Mouse (Mus musculus) thymus, adult 2 months (tissue): ENCODE measurements around the gene 2410137M14Rik. TPM values are rescaled to one million over a fixed set of nuclear protein-coding genes. Genes with fewer than 3 reads are reported as not detected.

ENCODE experiments used
- DNase-seq: peaks from one replicate; pipeline ENCODE4 v3.0.0; 2021
- H3K27ac ChIP-seq: fragments of 200-500 bp; 2 replicates; pipeline ENCODE4 v1.5.1; 2012; ENCODE audit warnings: low read length, control low read depth; ENCODE audit not compliant: control insufficient read depth, insufficient read depth
- H3K27me3 ChIP-seq: fragments of 200-500 bp; 2 replicates; pipeline ENCODE4 v1.6.1; 2012; ENCODE audit warnings: mild to moderate bottlenecking, low read length, moderate library complexity, mixed read lengths; ENCODE audit not compliant: control insufficient read depth, insufficient read depth
- H3K36me3 ChIP-seq: fragments of 200-500 bp; 2 replicates; pipeline ENCODE4 v1.6.1; 2012; ENCODE audit warnings: mild to moderate bottlenecking, low read length, moderate library complexity; ENCODE audit not compliant: control insufficient read depth, insufficient read depth
- H3K4me1 ChIP-seq: fragments of 200-500 bp; replicated peaks from 2 replicates; pipeline ENCODE4 v1.6.1; 2012; ENCODE audit warnings: low read length; ENCODE audit not compliant: control insufficient read depth, insufficient read depth
- H3K4me3 ChIP-seq: fragments of 200-500 bp; 2 replicates; pipeline ENCODE4 v1.5.1; 2012; ENCODE audit warnings: mild to moderate bottlenecking, low read length, control low read depth, moderate library complexity; ENCODE audit not compliant: control insufficient read depth, insufficient read depth
- CTCF ChIP-seq: fragments of 200-500 bp; IDR thresholded peaks from 2 replicates; pipeline ENCODE4 v1.5.1; 2012; ENCODE audit warnings: mild to moderate bottlenecking, control low read depth, low read length, moderate library complexity, borderline replicate concordance; ENCODE audit not compliant: control insufficient read depth, poor library complexity, insufficient read depth; ENCODE audit errors: extremely low read depth
- POLR2A ChIP-seq: fragments of 200-500 bp; IDR thresholded peaks from 2 replicates; pipeline ENCODE4 v1.6.1; 2012; ENCODE audit warnings: mild to moderate bottlenecking, low read length, control low read depth, moderate library complexity; ENCODE audit not compliant: control insufficient read depth, poor library complexity, insufficient read depth; ENCODE audit errors: extremely low read depth
- WGBS: fragments of 180-500 bp; shearing (Covaris S2); methylation state at CpG from one replicate; pipeline ENCODE4 v1.1.7; 2018; 5-methylcytosine and 5-hydroxymethylcytosine counted together
- polyA plus RNA-seq: library from polyadenylated mRNA; depleted of rRNA; stranded (reverse); fragments of >200 nt; gene quantifications from 2 replicates; pipeline ENCODE4 v1.2.3, GENCODE M21; 2012

2410137M14Rik gene
- polyA plus RNA-seq, 1 experiment, result not detected

DNA sequence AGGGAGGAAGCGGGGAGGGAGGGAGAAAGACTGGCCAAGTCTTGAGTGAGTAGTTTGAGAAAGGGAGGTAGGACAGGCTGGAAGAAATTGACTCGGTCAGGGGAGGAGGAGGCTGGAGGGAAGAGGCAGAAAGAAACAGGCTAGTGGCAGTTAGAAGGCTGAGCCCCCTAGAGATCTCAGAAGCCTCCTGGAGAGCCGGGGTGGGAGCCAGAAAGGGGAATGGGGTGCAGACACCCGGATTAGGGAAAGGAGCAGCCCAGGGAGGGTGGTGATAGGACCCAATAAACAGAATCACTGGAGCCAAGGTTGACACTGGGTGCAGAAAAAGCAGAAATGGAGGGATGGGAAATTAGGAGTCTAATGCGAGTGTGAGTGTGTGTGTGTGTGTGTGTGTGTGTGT, 37.3 kb downstream of the 2410137M14Rik start:
- Histone ChIP-seq H3K4me3 (peak overlapping the region; percentile 17), H3K27ac (no peak overlapping the region), H3K27me3 (peaks cover 8% of the 10 kb centered on the region; the same call in 1 of the 2 replicates), H3K36me3 (peaks cover under 1% of the 10 kb centered on the region), H3K4me1 (peaks cover 28% of the 10 kb centered on the region)
- no peak for TF ChIP-seq CTCF
- WGBS, result 14% methylated on average over 5 of the region's 5 CpGs
- DNase-seq, result no peak

DNA sequence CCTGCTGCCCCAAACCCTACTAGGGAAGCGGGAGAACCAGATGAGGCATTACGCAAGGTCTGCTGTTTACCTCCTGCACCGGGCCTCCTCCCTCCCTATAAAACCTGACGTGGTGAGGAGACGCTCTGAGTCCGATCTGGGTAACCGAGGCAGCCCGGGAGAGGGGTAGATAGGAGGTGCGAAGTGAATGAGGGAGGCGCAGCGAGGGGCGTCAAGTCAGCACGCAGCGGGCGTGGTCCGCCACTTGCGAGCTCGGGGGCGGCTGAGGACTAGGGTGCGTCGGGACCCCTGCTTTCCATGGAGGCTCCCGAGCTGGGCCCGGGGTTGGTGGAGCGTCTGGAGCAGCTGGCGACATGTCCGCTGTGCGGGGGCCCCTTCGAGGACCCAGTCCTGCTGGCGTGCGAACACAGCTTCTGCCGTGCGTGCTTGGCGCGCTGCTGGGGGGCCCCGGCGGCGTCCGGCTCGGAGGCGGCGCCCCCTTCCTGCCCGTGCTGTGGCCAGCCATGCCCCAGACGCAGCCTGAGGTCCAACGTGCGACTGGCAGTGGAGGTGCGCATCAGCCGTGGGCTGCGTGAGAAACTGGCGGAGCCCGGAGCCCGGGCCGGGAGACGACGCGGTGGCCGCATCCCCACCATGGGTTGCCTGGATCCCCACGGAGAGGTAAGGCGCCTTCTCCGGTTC, 38.1 kb downstream of the 2410137M14Rik start, which contains the start of gene Rnf39:
Gene Rnf39, plus strand, starts transcription at position 128 of the 681 bp plus-strand sequence.
- Histone ChIP-seq H3K4me1 (peaks cover 28% of the 10 kb centered on the region), H3K27ac (no peak within 1 kb of the TSS), H3K27me3 (peaks cover 8% of the 10 kb centered on the region; the same call in 1 of the 2 replicates), H3K36me3 (no peaks in the 10 kb centered on the region), H3K4me3 (peak within 1 kb of the TSS; percentile 43)
- WGBS, result 3% methylated on average over 59 of the region's 59 CpGs
- peak; percentile 25 for DNase-seq
- TF ChIP-seq CTCF, result no peak
- no peak for TF ChIP-seq POLR2A

DNA sequence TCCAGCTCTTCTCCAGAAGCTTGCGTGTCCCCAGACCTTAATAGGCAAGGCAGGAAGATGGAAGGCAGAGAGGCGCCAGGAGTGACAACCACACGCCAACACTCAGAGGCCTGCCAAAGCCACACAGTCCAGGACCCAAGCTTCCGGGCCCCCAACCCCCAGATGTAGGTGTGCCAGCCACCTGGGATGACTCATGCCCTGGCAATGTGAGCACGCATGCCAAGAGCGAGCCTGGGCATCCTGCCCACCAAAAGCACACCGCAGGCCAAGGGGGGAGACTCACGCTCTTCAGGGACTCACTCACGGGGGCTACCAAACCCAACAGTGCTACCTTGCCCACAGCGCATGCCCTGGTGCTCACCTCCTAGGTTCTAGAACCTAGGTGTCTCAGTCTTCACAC, 38.6 kb downstream of the 2410137M14Rik start:
- peak; percentile 32 for DNase-seq
- H3K36me3 ChIP-seq, result no peaks in the 10 kb centered on the region
- peaks cover 27% of the 10 kb centered on the region for H3K4me1 ChIP-seq
- no peak overlapping the region for H3K27ac ChIP-seq
- peak overlapping the region; percentile 43 for H3K4me3 ChIP-seq
- WGBS, result under 1% methylated on average over 10 of the region's 10 CpGs
- TF ChIP-seq POLR2A (0 out of 2 replicates have a peak, but pooled peaks have one; percentile 24), CTCF (no peak)
- H3K27me3 ChIP-seq, result peaks cover 7% of the 10 kb centered on the region; the same call in 1 of the 2 replicates

DNA sequence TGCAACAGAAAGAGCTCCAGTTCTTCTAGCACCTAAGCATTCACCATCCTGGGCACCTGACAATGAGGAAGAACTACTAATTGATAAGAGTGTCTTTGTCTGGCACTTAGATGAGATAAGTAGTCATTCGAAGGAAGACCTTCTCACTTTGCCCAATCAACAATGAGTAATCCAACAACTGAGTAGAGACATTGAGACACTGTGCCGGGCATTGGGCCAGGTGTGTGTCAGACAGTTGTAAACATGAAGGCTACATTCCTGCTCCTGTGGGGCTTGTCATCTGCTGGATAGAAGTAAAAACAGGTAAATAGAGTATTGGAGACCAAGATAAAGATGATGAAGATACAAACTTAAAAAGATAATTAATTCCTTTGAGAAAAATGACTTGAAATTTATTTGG, 43.0 kb downstream of the 2410137M14Rik start:
- no peaks in the 10 kb centered on the region for H3K36me3 ChIP-seq
- DNase-seq, result no peak
- no peaks in the 10 kb centered on the region; the same call in 1 of the 2 replicates for H3K27me3 ChIP-seq
- H3K4me1 ChIP-seq, result peaks cover 10% of the 10 kb centered on the region
- WGBS, result 83% methylated on average over 2 of the region's 2 CpGs
- H3K27ac ChIP-seq, result no peak overlapping the region
- TF ChIP-seq POLR2A, result no peak
- no peak overlapping the region for H3K4me3 ChIP-seq

DNA sequence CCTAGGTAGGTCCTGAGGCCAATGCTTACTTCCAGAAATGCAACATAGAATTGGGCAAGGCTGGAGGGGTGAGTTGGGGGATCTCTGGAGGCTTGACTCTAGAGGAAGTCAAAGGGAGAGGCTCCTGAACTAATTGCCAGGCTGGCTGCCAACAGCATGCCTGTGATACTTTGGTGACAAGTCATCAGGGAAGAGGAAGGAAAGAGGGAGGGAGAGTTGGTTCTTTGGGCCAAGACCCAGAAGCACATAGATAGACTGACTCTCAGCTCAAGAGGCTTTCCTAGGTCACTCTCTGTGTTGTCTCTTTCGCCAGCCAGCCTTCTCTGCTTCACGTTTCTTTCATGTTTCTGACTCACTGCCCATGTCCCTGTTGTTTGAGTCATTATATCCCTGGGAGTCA, 49.2 kb downstream of the 2410137M14Rik start:
- DNase-seq, result no peak
- Histone ChIP-seq H3K27me3 (no peaks in the 10 kb centered on the region), H3K4me3 (no peak overlapping the region), H3K27ac (no peak overlapping the region), H3K4me1 (no peaks in the 10 kb centered on the region), H3K36me3 (no peaks in the 10 kb centered on the region)
- TF ChIP-seq POLR2A (no peak), CTCF (no peak)
- WGBS, result 80% methylated on average over 2 of the region's 2 CpGs

DNA sequence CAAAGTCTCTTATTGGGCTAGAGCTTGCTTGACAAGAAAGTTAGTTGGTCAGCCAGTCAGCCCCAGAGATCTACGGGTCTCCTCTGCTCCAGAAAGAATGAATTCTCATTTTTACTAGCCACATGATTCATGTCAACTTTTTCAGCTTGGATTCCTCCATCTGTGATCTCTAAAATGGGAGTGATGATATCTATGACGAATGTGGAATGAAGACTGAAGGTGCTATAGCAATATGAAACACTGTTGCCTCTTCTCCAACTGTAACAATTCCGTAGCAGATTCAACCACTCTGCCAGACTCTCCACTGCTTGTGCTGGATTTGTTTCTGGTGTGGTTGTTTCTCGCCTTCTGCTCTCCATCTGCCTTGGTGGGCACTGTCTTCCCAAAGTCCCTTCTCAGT, 49.9 kb downstream of the 2410137M14Rik start:
- Histone ChIP-seq H3K36me3 (no peaks in the 10 kb centered on the region), H3K27me3 (no peaks in the 10 kb centered on the region), H3K4me3 (no peak overlapping the region), H3K27ac (no peak overlapping the region), H3K4me1 (no peaks in the 10 kb centered on the region)
- no peak for TF ChIP-seq POLR2A
- no peak for TF ChIP-seq CTCF
- 92% methylated on average over 4 of the region's 4 CpGs for WGBS
- no peak for DNase-seq

DNA sequence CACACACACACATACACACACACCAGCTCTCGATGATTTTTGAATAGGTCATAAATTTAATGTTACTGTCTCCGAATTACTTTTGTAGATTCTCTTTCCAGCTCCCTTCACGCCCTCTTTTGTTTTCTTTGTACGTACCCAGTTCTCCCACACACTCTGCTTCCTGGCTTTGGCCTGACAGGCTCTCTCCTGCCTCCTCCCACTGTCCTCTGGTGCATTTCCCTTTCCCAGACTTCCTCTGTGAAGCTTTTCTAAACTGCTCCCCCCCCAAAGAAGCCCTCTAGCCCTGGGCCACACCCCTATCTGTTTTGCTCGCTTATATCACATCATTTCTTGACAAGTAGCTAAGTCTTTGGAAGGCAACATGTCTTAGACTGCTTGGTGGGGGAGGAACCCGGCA, 50.8 kb downstream of the 2410137M14Rik start:
- H3K27ac ChIP-seq, result no peak overlapping the region
- no peak overlapping the region for H3K4me3 ChIP-seq
- DNase-seq, result no peak
- TF ChIP-seq CTCF, result no peak
- no peak for TF ChIP-seq POLR2A
- H3K4me1 ChIP-seq, result no peaks in the 10 kb centered on the region
- 86% methylated on average over 6 of the region's 6 CpGs for WGBS
- no peaks in the 10 kb centered on the region for H3K36me3 ChIP-seq
- no peaks in the 10 kb centered on the region for H3K27me3 ChIP-seq
